27 mouse cellular contexts compared by ENCODE assay signal in the genomic region with DNA sequence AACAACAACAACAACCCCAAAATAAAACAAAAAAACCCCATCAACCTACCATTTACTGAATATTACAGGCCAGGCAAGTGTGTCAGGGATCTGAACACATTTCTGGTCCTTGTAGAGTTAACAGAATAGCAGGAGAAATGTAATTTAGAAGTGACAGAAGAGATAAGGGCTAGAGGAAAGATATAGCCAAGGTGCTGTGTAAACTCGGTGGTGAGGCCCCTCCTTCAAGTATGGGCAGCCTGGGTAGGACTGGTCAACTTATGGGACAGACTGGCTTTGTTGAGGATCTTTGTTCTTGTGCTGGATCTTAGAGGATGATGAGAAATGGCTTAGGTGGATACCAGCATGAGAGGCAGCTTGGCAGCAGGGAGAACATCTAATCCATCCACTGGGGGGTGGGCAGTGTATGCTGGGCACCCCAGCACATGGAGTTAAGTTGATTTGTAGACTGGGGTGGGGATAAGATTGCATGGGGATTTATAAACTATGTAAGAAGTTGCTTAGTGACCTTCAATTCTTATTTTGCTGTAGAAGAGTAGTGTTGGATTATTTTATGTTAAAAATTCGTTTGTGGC. TPM values are rescaled to one million over a fixed set of nuclear protein-coding genes. Genes with fewer than 3 reads are reported as not detected.
DNase-seq lines count a peak whose midpoint lies in the region; ATAC-seq and TF ChIP-seq lines count a peak whose summit lies in the region.
"Had no signal": no experiment of that assay in that cellular context is flagged by ENCODE, and none has a peak within 500 bp of the region (broad histone marks: within the 10 kb centered on the region; RNA-seq: fewer than 3 reads in every experiment).

No protein-coding gene starts in this region.

- no peak overlapping the region for H3K4me3 ChIP-seq in heart, adult 2 months
- H3K4me3 ChIP-seq in layer of hippocampus, adult 2 months = no peak overlapping the region
- no peak overlapping the region for H3K4me3 ChIP-seq in stomach, embryonic 14.5 days (ENCODE audit: low read depth, low read length)
- no peak overlapping the region for H3K4me3 ChIP-seq in stomach, postnatal 0 days (ENCODE audit: low read depth, low read length)
- H3K4me3 ChIP-seq: embryonic facial prominence, embryonic 10.5 days; embryonic facial prominence, embryonic 12.5 days; forebrain, embryonic 13.5 days; forebrain, embryonic 15.5 days had no signal

- H3K27ac ChIP-seq in heart, adult 2 months = no peak overlapping the region
- H3K27ac ChIP-seq in layer of hippocampus, adult 2 months = no peak overlapping the region
- no peak overlapping the region for H3K27ac ChIP-seq in stomach, embryonic 14.5 days (ENCODE audit: low read length)
- H3K27ac ChIP-seq in stomach, postnatal 0 days (replicated peaks) = no peak overlapping the region
- H3K27ac ChIP-seq: embryonic facial prominence, embryonic 10.5 days; embryonic facial prominence, embryonic 12.5 days; forebrain, embryonic 13.5 days; forebrain, embryonic 15.5 days had no signal

- no peaks in the 10 kb centered on the region for H3K27me3 ChIP-seq in heart, adult 2 months (ENCODE audit: control insufficient read depth, insufficient read depth, low read length)
- no peaks in the 10 kb centered on the region for H3K27me3 ChIP-seq in stomach, embryonic 14.5 days (ENCODE audit: control insufficient read depth, insufficient read depth, low read length)
- no peaks in the 10 kb centered on the region for H3K27me3 ChIP-seq in stomach, postnatal 0 days (ENCODE audit: control insufficient read depth, insufficient read depth, low read length)
- H3K27me3 ChIP-seq: CH12.LX; embryonic facial prominence, embryonic 12.5 days had no signal

- H3K36me3 ChIP-seq in heart, adult 2 months (ENCODE audit: control insufficient read depth, insufficient read depth, low read length) = no peaks in the 10 kb centered on the region
- no peaks in the 10 kb centered on the region for H3K36me3 ChIP-seq in stomach, embryonic 14.5 days (ENCODE audit: control insufficient read depth, insufficient read depth, low read length)
- H3K36me3 ChIP-seq in stomach, postnatal 0 days (ENCODE audit: control insufficient read depth, insufficient read depth, low read length) = no peaks in the 10 kb centered on the region
- H3K36me3 ChIP-seq: embryonic facial prominence, embryonic 10.5 days; embryonic facial prominence, embryonic 12.5 days; forebrain, embryonic 15.5 days; G1E had no signal

- no peak overlapping the region for H3K9ac ChIP-seq in heart, adult 2 months (ENCODE audit: low read depth, low read length)
- no peak overlapping the region for H3K9ac ChIP-seq in stomach, embryonic 14.5 days (replicated peaks; ENCODE audit: low read depth, low read length)
- no peak overlapping the region for H3K9ac ChIP-seq in stomach, postnatal 0 days (ENCODE audit: low read length)
- H3K9ac ChIP-seq: embryonic facial prominence, embryonic 12.5 days; forebrain, embryonic 13.5 days; forebrain, embryonic 15.5 days had no signal

- H3K9me3 ChIP-seq in stomach, embryonic 14.5 days (ENCODE audit: control insufficient read depth, low read depth, low read length) = no peaks in the 10 kb centered on the region
- no peaks in the 10 kb centered on the region for H3K9me3 ChIP-seq in stomach, postnatal 0 days (ENCODE audit: control insufficient read depth, low read length)
- H3K9me3 ChIP-seq: embryonic facial prominence, embryonic 10.5 days; embryonic facial prominence, embryonic 12.5 days; forebrain, embryonic 13.5 days; forebrain, embryonic 15.5 days had no signal

- intact Hi-C loops in heart, adult 2 months (cut with DNase I) = no loop called here

- no peaks in the 10 kb centered on the region for H3K79me2 ChIP-seq in heart, adult 2 months (replicated peaks; ENCODE audit: control insufficient read depth, insufficient read depth, low read length)

- DNase-seq in heart, adult 11 months = peak; percentile 65
- no peak for DNase-seq in heart, adult 2 months
- DNase-seq in layer of hippocampus, adult 2 months (ENCODE audit: low spot score in 2 of 2) = no peak
- DNase-seq in layer of hippocampus, postnatal 25 days (ENCODE audit: extremely low spot score in 1 of 2, low spot score in 1 of 2) = no peak
- DNase-seq in stomach, postnatal 0 days (ENCODE audit: low spot score) = no peak
- DNase-seq: adrenal gland, adult 8-10 months; adrenal gland, postnatal 14 days; adrenal gland, postnatal 36 days; B cell, adult 2 months; cerebellum, adult 11-12 months; cerebellum, adult 2 months; cerebellum, adult 9-10 months; cerebellum, postnatal 10 days; cerebellum, postnatal 25 days had no signal

- H3K4me2 ChIP-seq in stomach, embryonic 14.5 days (replicated peaks; ENCODE audit: low read depth, low read length) = no peak overlapping the region
- no peak overlapping the region for H3K4me2 ChIP-seq in stomach, postnatal 0 days (replicated peaks; ENCODE audit: low read depth)
- H3K4me2 ChIP-seq: embryonic facial prominence, embryonic 12.5 days; forebrain, embryonic 13.5 days; forebrain, embryonic 15.5 days had no signal

- no peak for TF ChIP-seq EP300 in heart, adult 2 months (IDR thresholded peaks at IDR 0.05; ENCODE audit: insufficient read depth, low read depth, low read length)
- TF ChIP-seq EP300 in stomach, postnatal 0 days (optimal IDR thresholded peaks at IDR 0.05) = no peak

- H3K4me1 ChIP-seq in heart, adult 2 months (ENCODE audit: control insufficient read depth, insufficient read depth, low read length) = no peaks in the 10 kb centered on the region
- H3K4me1 ChIP-seq in stomach, embryonic 14.5 days (ENCODE audit: control insufficient read depth, insufficient read depth, low read length) = no peaks in the 10 kb centered on the region
- H3K4me1 ChIP-seq in stomach, postnatal 0 days (replicated peaks; ENCODE audit: control insufficient read depth, insufficient read depth) = no peaks in the 10 kb centered on the region
- H3K4me1 ChIP-seq: forebrain, embryonic 15.5 days had no signal

- no peak for TF ChIP-seq CTCF in heart, adult 2 months (IDR thresholded peaks at IDR 0.05)
- TF ChIP-seq CTCF in layer of hippocampus, adult 2 months (conservative IDR thresholded peaks at IDR 0.05) = 0 out of 2 replicates have a peak, but pooled peaks have one; percentile 3
- no peak for TF ChIP-seq CTCF in stomach, postnatal 0 days (IDR thresholded peaks at IDR 0.05; ENCODE audit: low read depth)

- TF ChIP-seq POLR2A in heart, adult 2 months (IDR thresholded peaks at IDR 0.05; ENCODE audit: insufficient read depth, low read depth, low read length) = no peak

- ATAC-seq in stomach, embryonic 14.5 days (ENCODE audit: insufficient number of reproducible peaks, insufficient read depth, low FRiP score, low read depth) = peak; percentile 65; the same call in 1 of the 2 replicates
- no peak for ATAC-seq in stomach, postnatal 0 days (ENCODE audit: low FRiP score, low TSS enrichment)
- ATAC-seq: activated CD4-positive, CD25-positive, alpha-beta regulatory T cell, adult 4 months; CD4-positive, CD25-positive, alpha-beta regulatory T cell, adult 4 months; forebrain, embryonic 13.5 days; forebrain, embryonic 15.5 days; Patski had no signal

- 11% methylated on average over 2 of the region's 2 CpGs for WGBS in heart, adult 2 months
- WGBS in stomach, embryonic 14.5 days = 33% methylated on average over 2 of the region's 2 CpGs
- WGBS in stomach, postnatal 0 days = 22% methylated on average over 2 of the region's 2 CpGs

RNA-seq across cellular contexts. Expression of gene A930009A15Rik, which starts 14.5 kb away (rescaled TPM):
- not detected for total RNA-seq in heart, adult 2 months (2021)
- not detected in 2 replicates for polyA plus RNA-seq in heart, adult 2 months (2012; rRNA removed)
- under 1 TPM in 1 of 2 experiments, not detected in 1; 0.61 TPM for total RNA-seq in layer of hippocampus, adult 2 months (2021)
- total RNA-seq in layer of hippocampus, postnatal 25 days (2021) = under 1 TPM; 0.54 to 0.75 TPM
- polyA plus RNA-seq in stomach, embryonic 14.5 days (2014; fragmentation: Nextera tagmentation; extraction: Ambion mirVana) = not detected in 2 replicates
- polyA plus RNA-seq in stomach, postnatal 0 days (2015; fragmentation: Nextera tagmentation; extraction: Ambion mirVana) = not detected in 2 replicates
- total RNA-seq: adrenal gland, adult 18-20 months; adrenal gland, adult 8-10 months; adrenal gland, postnatal 14 days; adrenal gland, postnatal 36 days; CH12.LX; G1E had no signal
- polyA plus RNA-seq: activated CD4-positive, CD25-positive, alpha-beta regulatory T cell, adult 4 months; CD4-positive, CD25-positive, alpha-beta regulatory T cell, adult 4 months; embryonic facial prominence, embryonic 10.5 days; embryonic facial prominence, embryonic 14.5 days; forebrain, embryonic 11.5 days; forebrain, embryonic 15.5 days; G1E; Patski had no signal

RNA-seq across cellular contexts. Expression of gene Lgr5, which starts 32.3 kb away (rescaled TPM):
- total RNA-seq in heart, adult 2 months (2021) = under 1 TPM in 1 of 2 experiments, not detected in 1; 0.05 TPM
- polyA plus RNA-seq in heart, adult 2 months (2012; rRNA removed) = 0.25 and 0.32 TPM in 2 replicates
- 1 to 10 TPM; 1.4 to 2.3 TPM for total RNA-seq in layer of hippocampus, adult 2 months (2021)
- 1 to 10 TPM; 1.8 to 2.9 TPM for total RNA-seq in layer of hippocampus, postnatal 25 days (2021)
- 3.5 and 4.6 TPM in 2 replicates for polyA plus RNA-seq in stomach, embryonic 14.5 days (2014; fragmentation: Nextera tagmentation; extraction: Ambion mirVana)
- polyA plus RNA-seq in stomach, postnatal 0 days (2015; fragmentation: Nextera tagmentation; extraction: Ambion mirVana) = 2.4 and 2.9 TPM in 2 replicates
- total RNA-seq: CH12.LX had no signal
- polyA plus RNA-seq: G1E, Patski had no signal
